Mouse (Mus musculus) adrenal gland, adult 18-20 months (tissue): ENCODE data around the gene H60b. TPM values are rescaled to one million over a fixed set of nuclear protein-coding genes. Genes with fewer than 3 reads are reported as not detected.
A peak's percentile ranks its signal among the peaks of the same experiment; 100 is the strongest.
"Not testable (repeated sequence)": the region's sequence is repeated elsewhere in the genome, so short reads cannot be mapped to it uniquely, and the experiment has no call there.

Source experiments
- DNase-seq, 2 experiments: peaks; one replicate each; pipeline ENCODE4 v3.0.0; 2021 to 2022; ENCODE audit warnings: low spot score in 2 of 2
- total RNA-seq, 2 experiments: library from RNA; stranded (reverse); gene quantifications; 1 replicate in 1 of 2; 2 replicates in 1 of 2; pipeline ENCODE4 v1.2.3; 2021

Gene H60b
- total RNA-seq, 2 experiments from 2014 or later: 0.36 TPM; not detected in 1

DNA sequence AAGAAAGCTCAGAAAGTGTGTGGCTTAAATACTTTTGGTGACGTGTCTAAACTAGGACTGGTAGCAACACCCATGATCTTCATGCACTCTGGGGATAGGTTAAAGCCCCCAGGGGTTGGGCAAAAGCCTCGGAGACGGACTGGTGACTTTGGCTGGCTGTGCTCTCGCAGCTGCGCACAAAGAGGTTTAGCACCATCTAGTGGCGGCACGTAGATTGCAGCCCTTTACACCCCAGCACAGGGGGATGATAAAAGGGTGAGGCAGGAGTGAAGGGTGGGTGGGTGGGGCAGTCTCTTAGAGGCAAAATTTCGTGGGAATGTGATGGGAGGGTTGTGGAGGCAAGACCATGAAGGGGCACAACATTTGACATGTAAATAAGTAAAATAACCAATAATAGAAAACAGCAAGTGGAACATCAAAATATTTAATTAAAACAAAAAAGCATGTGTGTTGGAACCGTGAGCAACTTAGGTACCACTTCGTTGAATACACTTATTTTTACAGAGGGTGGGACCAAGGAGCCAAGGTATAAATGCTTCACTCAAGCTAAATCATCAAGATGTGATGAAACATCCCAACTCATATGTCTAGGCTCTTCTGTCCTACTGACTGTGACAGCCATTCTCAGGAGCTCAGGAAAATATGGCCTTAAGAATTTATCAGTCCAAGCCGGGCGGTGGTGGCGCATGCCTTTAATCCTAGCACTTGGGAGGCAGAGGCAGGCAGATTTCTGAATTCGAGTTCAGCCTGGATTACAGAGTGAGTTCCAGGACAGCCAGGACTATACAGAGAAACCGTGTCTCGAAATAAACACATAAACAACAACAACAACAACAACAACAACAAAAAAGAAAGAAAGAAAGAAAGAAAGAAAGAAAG, 5.6 kb downstream of the H60b start:
- peak; percentile 72 to 80 for DNase-seq

DNA sequence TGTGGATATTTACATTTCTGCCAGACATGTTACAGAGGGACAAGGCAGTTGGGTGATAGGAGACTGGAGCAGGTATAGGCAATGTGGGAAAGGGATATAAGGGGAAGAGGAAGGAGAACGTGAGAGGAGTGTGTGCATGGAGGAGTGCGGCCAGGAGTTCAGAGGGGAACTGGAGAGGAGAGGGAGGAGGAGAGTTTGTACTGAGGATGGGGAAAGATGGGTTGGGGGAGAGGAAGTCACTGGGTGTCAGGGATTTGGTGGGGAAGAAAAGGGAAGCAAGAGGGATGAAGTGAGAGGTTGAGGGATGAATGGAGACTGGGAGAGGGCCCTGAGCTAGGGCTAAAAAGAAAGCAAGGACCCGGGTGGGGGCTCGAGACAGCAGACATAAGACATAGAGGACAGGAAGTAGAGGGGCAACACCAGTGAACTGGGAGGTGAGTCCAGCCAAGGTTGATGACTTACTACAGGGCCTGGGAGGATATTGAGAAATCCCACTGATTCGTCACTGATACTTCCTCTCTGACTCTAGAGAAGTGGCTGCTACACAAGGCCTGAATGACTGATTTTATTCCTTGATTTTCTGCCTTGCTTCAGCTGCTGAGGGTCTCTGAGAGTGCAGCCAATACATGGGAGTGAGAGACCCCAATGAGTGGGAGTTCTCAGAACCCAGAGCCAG, 7.1 kb downstream of the H60b start:
- not testable (repeated sequence) for DNase-seq

DNA sequence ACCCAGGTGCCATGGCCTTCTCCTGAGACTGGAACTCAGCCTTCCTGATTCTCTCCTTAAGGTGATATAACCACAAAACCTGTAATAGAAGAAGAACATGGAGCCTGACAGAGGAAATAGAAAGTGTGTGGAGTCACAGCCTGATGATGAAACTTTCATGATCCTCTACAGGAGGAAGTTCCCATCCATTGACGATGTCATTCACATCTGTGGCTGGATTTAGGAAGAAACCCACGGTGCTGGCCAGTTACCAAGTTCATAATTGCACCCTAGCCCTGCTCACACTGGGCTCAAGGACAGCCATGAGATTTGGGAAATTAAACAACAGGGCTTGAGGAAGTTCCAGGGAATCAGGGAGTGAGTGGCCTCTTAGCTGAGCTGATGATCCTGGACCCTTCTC, 7.6 kb downstream of the H60b start:
- DNase-seq: not testable (repeated sequence)

DNA sequence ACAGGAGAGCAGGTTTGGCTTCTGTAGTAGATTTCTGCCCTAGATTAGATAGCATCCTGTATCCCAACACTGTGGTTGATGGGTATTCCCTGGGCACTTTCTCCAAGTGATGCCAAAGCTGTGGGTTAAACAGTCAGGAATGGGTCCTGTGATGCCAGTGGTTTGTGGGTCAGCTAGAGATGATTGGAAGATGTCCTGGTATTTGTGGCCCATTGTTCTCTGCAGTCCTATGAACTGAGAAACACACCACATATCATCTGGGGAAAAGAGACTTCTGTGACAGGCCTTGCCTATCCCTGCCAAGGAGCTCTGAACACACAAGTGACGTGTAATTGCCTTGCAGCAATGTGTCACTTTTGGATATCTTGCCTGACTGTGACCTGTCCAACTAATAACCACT, 8.7 kb downstream of the H60b start:
- not testable (repeated sequence) for DNase-seq

DNA sequence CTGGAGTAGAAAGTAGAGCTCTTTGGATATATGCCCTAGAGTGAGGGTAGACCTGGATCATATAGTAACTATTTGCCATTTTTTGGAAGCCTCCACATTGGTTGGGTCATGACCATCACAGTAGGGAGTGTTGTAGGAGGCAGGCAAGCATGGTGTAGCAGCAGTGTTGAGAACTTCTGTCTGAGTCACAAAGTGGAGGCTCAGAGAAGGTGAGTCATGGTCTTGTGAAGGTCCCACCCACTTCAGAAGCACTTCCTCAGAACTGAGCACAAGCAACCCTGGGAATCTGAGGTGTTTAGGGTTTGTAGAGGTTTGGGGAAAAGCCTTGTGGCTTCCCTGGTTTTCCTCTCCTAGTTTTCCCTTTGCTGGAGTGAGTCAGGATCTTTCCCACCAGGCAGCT, 10.7 kb downstream of the H60b start:
- DNase-seq: not testable (repeated sequence)

DNA sequence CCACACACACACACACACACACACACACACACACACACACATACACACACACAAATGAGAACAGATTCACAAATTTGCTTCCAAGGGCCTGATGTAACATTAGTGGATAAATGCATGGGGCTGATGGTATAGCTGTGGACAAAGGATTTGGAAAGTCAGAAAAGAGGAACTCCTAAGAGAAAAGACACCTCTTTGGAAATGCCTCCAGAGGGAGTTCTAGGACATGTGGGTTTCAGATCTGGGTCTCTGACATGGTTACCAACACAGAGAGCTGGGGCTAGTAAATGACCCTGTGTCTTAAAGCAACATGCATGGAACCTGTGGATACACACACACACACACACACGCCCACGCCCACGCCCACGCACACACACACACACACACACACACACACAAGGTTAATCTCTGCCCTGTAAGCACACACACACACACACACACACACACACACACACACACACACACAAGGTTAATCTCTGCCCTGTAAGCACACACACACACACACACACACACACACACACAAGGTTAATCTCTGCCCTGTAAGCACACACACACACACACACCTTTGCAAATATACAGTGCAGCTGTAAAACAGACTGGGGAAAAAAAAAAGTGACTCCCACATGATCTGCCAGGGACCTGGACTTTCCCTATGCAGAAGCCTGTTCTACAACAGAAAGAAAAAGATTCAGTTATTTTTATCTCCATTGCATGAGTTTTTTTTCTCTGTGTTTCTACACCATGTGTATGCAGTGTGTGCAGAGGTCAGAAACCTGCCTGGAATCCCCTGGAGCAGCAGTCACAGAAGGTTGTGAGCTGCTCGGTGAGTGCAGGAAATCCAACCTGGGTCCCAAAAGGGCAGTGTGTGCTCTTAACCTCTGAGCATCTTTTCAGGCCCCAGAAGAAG, 14.3 kb downstream of the H60b start:
- not testable (repeated sequence) for DNase-seq

DNA sequence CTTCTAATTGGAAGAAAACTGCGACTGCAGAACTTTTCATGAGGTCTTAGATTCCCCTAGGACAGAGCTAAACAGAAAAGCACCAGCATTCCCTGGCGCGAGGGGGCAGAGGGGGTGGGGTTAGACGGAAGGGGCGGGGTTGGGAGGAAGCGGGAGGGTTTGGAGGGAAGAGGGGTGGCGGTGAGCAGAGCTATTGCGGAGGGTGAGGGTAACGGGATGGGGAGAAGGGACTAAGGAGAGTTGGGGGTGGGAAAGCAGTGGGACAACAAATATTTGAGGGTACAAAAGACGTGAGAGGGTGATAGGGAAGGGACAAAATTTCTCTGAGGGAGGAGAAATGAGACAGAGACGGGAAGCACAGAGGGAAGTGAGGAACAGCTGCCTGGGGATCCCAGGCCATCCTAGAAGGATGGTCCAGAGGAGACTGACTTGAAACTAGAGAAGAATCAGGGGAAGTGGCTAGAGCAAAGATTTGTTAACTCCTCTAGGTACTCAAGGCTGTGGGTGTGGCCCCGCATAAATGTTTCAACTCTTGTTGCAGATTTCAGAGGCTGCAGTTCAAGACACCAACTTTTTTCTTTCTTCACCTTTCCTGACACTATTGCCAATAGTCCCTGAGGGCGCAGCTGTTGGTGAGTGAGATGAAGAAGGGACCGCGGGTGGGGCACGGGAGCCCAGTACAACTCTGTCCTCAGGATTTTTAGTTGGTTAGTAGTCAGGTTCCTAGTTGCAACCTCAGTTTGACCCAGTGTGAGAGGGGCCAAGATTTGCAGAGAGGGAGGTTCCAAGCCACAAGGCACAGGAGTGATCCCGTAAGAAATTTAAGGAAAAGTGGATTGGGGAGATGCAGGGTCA, 15.2 kb downstream of the H60b start:
- DNase-seq: not testable (repeated sequence)

DNA sequence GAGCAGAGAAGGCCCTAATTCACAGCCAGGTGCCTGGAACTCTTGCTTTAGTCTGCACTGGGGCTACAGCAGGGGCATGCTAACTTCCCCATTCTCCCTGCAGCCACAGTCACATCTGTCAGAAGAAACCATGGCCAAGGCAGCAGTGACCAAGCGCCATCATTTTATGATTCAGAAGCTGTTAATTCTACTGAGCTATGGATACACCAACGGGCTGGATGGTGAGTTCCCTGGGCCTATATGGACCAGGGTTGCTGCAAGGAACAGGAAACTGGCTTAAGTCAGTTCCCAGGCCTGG, 15.8 kb downstream of the H60b start:
- DNase-seq: not testable (repeated sequence)

DNA sequence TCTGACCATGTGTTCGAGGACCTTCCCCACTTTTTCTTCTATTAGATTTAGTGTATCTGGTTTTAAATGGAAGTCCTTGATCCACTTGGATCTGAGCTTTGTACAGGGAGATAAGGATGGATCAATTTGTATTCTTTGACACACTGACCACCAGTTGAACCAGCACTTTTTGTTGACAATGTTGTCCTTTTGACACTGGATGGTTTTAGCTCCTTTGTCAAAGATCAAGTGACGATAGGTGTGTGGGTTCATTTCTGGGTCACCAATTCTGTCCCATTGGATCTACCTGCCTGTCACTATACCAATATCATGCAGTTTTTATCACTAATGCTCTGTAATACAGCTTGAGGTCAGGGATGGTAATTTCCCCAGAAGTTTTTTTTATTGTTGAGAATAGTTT, 18.1 kb downstream of the H60b start:
- DNase-seq: not testable (repeated sequence)

DNA sequence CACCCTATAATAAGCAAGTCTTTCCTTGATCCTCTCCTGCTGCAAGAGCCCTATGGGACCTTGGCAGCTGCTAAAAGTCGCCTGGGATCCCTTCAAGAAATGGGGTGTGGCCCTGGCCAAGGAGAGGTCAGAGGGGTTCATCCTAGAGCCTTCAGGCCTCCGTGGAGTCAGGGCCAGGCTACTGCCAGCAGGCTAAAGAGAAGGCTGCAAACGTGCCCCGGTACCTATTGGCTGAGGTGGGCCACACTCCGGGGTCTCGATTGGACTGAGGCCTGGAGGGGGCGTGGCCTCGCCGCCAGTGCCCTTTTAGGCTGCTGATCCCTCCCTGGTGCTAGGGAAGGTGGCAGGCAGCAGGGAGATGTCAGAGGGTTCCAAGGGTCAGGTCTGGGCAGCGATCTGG, 32.6 kb downstream of the H60b start:
- not testable (repeated sequence) for DNase-seq

DNA sequence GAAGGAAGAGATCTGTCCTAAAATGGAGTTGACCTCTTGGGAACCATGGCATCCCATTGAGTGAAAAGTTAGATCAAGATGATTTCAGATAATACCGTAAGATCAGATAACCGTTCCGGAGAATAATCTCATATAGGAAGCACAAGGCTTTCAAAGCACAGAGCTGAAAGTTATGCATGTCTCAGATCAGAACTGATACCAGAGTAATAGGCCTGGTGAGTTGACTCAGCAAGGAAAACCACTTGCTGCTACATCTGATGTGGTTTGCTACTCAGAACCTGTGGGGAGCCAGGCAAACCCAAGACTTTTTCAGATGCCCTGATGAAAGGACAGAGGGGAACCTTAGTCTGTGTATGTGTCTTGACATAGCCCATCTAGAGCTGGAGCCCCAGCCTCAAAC, 43.0 kb downstream of the H60b start:
- not testable (repeated sequence) for DNase-seq

DNA sequence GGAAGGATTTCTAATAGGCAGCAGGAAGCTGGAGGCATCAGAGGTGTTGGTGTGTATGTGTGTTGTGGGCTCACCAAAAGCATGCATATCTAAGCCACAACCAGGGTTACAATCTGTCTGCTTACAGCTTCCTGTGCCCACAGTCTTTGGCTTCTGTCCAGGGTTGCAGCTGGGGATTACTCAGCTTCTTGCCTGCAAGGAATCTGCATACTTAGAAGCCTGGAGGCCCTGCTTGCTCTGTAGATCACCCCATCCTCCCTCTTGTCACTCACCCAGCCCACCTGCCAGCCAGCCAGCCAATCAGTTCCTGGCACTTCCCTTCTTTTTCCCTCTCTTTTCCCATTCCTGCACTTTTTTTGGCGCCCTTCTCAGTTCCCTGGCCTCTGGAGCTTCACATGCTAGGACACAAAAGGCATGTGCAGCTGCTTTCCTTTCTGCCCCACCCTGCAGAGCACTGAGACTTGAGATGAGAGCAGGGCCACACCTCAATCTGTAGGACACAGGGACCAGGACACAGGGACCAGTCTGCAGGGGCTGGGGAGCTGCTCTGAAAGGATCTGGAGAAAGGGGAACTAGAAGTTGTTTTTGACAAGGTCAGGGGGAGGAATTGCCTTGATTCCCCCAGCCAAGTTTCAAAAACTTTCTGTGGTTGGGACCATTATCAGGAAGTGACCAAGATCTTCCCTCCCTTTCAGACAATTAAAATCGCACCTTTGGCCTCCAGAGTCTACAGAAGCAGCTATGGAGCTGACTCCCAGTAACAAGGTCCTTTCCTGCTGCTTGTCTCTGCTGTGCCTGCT, 44.6 kb downstream of the H60b start:
- not testable (repeated sequence) for DNase-seq

DNA sequence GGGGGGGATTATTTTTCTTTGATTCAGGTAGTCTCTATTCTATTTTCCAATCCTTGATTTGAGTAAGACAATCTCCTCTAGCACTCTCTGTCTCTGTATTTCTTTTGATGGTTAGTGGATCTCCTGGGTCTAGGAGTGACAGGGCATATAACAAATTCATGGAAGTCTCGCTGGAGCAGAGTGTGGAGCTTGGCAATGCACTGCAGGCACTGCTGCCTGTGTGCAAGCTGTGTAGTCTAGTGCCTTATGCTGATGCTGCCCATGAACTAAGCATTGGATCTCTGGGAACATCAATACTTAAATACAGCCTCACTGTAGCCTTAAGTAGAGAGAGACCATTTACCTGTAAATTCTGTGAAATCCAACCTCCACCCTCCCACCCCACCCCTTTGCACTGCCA, 48.1 kb downstream of the H60b start:
- DNase-seq: not testable (repeated sequence)

DNA sequence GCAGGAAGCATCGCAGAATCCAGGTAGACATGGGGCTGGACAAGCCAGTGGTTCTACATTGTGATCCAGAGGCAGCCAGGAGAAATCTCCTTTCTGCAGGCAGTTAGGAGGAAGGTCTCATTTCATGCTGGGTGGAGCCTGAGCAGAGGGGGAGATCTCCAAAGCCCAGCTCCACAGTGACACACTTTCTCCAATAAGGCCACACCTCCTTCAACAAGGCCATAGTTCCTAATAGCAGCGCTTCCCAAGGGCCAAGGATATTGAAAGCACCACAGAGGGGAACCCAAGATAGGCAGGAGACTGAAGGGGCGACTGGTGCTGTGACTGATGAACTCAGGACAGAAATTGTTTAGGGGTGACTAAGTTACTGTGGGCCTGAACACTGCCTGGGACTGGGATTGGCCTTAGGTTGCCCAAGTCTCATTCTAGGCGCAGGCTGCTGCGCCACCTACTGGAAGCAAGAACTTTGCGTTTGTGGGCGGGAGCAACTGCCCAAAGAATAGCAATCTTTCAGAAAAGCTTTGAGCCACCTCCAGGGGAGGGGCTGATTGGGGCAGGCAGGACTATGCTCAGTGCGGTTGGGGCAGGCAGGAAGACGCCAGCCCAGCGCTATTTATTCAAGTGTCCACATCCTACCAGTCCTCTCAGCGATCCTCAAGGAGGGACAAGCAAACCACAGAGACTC, 53.8 kb downstream of the H60b start:
- DNase-seq: peak; percentile 40 to 49

DNA sequence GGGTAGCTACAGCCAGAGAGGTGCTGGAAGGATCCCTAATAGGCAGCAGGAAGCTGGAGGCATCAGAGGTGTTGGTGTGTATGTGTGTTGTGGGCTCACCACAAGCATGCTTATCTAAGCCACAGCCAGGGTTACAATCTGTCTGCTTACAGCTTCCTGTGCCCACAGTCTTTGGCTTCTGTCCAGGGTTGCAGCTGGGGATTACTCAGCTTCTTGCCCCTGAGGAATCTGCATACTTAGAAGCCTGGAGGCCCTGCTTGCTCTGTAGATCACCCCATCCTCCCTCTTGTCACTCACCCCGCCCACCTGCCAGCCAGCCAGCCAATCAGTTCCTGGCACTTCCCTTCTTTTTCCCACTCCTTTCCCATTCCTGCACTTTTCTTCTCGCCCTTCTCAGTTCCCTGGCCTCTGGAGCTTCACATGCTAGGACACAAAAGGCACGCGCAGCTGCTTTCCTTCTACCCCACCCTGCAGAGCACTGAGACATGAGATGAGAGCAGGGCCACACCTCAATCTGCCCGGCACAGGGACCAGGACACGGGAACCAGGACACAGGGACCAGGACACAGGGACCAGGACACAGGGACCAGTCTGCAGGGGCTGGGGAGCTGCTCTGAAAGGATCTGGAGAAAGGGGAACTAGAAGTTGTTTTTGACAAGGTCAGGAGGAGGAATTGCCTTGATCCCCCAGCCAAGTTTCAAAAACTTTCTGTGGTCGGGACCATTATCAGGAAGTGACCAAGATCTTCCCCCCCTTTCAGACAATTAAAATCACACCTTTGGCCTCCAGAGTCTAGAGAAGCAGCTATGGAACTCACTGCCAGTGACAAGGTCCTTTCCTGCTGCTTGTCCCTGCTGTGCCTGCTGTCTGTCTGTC, 65.3 kb downstream of the H60b start:
- peak in 1 of 2 experiments; percentile 6 for DNase-seq

DNA sequence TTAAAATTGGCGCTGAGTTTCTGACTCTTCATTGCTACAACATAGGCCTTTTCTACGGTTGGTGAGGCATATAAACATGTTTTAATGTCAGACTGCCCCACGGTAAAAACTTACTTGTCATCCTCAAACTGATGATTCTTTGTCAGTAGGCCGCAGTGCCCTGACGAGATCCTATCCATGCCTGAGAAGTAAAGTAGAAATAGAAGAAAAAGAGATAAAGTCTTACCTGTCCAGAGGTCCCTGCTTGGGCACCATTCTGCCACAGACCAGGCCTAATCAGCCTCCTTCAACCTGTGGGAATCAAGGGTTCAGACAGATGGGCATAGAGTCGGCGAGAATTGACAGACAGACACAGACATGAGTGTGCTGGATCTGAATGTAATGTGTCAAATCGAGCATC, 106.7 kb downstream of the H60b start:
- DNase-seq: no peak

DNA sequence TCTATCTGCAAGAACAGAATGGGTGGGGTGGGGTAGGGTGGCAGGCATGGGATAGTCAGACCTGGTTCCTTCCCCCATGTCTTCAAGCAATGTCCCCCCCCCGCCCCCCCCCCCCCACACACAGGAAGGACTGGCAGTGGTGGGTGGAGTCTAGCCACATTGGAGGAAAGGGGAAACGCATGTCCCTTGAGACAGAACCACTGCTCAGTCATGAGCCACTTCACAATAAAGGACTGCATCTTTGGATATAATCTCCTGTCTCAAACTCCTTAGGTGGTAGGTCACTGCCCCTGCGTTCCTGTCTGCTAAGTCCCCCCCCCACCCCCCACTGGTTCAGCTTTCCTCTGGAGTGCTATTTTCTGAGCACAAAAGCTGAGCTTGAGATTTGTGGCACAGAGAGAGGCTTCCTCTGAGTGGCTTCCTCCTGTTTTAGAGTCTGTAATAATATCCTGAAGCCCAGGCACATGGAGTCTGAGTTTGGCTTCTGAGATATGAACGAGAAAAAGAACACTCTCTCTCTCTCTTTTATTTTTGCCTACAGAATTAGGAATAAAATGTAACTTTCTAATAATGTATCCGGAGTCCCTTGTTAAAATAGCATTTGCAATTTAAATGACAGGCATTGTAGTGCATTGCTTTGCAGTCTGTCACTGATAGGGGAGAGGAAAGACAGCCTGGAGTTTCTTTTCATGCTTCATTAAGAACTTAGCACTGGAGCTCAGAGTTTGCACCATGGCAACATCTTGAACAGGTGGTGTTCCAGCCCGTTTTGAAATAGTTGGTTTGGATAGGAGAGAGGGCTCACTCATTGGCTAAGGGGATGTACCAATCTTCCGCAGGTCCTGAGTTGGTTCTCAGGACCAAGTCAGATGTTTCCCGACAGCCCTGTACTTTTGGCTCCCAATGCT, 112.7 kb downstream of the H60b start:
- not testable (repeated sequence) for DNase-seq
